Mouse (Mus musculus): ENCODE measurements around the gene Adrb1. TPM values are rescaled to one million over a fixed set of nuclear protein-coding genes. Genes with fewer than 3 reads are reported as not detected.
A peak's percentile ranks its signal among the peaks of the same experiment; 100 is the strongest.

Gene Adrb1
- 1.0 and 1.3 TPM in 2 replicates for polyA plus RNA-seq (2015; fragmentation: Nextera tagmentation; extraction: Ambion mirVana)

GRCm38 (mm10) chr19:56721387-56722211 lies at the start of gene Adrb1:
Adrb1 (plus strand) TSS chr19:56722199.
- Histone ChIP-seq H3K9me3 (replicated peaks; ENCODE audit: control insufficient read depth, low read length, poor library complexity, severe bottlenecking) (no peaks in the 10 kb centered on the region), H3K27ac (ENCODE audit: low read length) (peak within 1 kb of the TSS; percentile 54; the same call in 1 of the 2 replicates), H3K4me2 (ENCODE audit: low read length) (peak within 1 kb of the TSS; percentile 92), H3K27me3 (ENCODE audit: control insufficient read depth, insufficient read depth, low read depth, low read length) (peaks cover 32% of the 10 kb centered on the region), H3K4me3 (ENCODE audit: low read depth, low read length) (peak within 1 kb of the TSS; percentile 58), H3K4me1 (ENCODE audit: control insufficient read depth, insufficient read depth, low read length) (peaks cover 25% of the 10 kb centered on the region), H3K9ac (ENCODE audit: low read depth, low read length) (peak within 1 kb of the TSS; percentile 73), H3K36me3 (ENCODE audit: control insufficient read depth, insufficient read depth, low read length) (no peaks in the 10 kb centered on the region)
- WGBS: under 1% methylated on average over 22 of the region's 63 CpGs
- ATAC-seq: peak; percentile 74

DNA sequence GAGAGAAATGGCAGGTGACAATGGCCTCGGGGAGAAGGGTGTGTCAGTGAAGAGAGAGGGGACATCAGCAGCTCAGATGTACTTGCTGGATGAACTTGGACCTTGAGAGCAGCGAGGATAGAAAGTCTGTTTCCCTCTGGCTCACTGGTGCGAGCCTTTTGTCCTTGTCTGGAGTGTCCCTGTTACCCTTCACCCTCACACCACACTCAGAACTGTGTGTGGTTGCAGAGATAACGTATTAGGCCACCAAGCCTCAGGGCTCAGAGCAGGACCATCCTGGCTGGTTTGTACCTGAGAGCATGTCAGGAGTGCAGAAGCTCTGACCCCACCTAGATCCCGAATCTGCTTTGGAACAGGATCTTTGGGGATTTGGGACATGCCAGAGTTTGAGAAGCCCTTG lies 46.3 kb upstream of the Adrb1 start:
- Histone ChIP-seq H3K4me3 (ENCODE audit: low read depth, low read length) (no peak overlapping the region), H3K27me3 (ENCODE audit: control insufficient read depth, insufficient read depth, low read depth, low read length) (no peaks in the 10 kb centered on the region), H3K27ac (ENCODE audit: low read length) (no peak overlapping the region), H3K4me2 (ENCODE audit: low read length) (no peak overlapping the region), H3K9ac (ENCODE audit: low read depth, low read length) (no peak overlapping the region), H3K36me3 (ENCODE audit: control insufficient read depth, insufficient read depth, low read length) (no peaks in the 10 kb centered on the region), H3K4me1 (ENCODE audit: control insufficient read depth, insufficient read depth, low read length) (no peaks in the 10 kb centered on the region), H3K9me3 (replicated peaks; ENCODE audit: control insufficient read depth, low read length, poor library complexity, severe bottlenecking) (no peaks in the 10 kb centered on the region)
- 88% methylated on average over 5 of the region's 5 CpGs for WGBS
- ATAC-seq: no peak

DNA sequence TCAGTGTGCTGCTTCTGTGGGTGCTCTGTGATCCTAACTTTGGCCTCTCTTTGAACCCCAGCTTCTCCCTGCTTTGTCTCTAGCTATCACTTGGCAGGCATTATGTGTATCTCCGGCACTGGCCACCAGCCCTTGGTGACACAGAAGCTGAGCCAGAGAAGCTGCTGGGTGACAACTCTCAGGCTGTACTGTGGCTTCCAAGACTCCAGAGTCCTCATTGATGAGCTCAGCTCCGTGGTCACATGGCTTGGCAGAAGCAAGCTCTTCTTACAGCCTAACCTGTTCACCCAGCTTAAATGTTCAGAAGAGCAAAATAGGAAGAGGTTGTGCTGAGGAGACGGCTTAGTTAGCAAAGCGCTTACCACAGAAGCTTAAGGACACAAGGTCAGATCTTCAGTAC lies 45.5 kb upstream of the Adrb1 start:
- Histone ChIP-seq H3K4me3 (ENCODE audit: low read depth, low read length) (no peak overlapping the region), H3K27me3 (ENCODE audit: control insufficient read depth, insufficient read depth, low read depth, low read length) (no peaks in the 10 kb centered on the region), H3K36me3 (ENCODE audit: control insufficient read depth, insufficient read depth, low read length) (no peaks in the 10 kb centered on the region), H3K4me1 (ENCODE audit: control insufficient read depth, insufficient read depth, low read length) (no peaks in the 10 kb centered on the region), H3K9ac (ENCODE audit: low read depth, low read length) (no peak overlapping the region), H3K4me2 (ENCODE audit: low read length) (no peak overlapping the region), H3K27ac (ENCODE audit: low read length) (no peak overlapping the region), H3K9me3 (replicated peaks; ENCODE audit: control insufficient read depth, low read length, poor library complexity, severe bottlenecking) (no peaks in the 10 kb centered on the region)
- WGBS: 91% methylated on average over 4 of the region's 4 CpGs
- ATAC-seq: no peak

GRCm38 (mm10) chr19:56677611-56678010 lies 44.4 kb upstream of the Adrb1 start:
- Histone ChIP-seq H3K27me3 (ENCODE audit: control insufficient read depth, insufficient read depth, low read depth, low read length) (no peaks in the 10 kb centered on the region), H3K36me3 (ENCODE audit: control insufficient read depth, insufficient read depth, low read length) (no peaks in the 10 kb centered on the region), H3K4me2 (ENCODE audit: low read length) (no peak overlapping the region), H3K27ac (ENCODE audit: low read length) (no peak overlapping the region), H3K4me3 (ENCODE audit: low read depth, low read length) (no peak overlapping the region), H3K4me1 (ENCODE audit: control insufficient read depth, insufficient read depth, low read length) (no peaks in the 10 kb centered on the region), H3K9me3 (replicated peaks; ENCODE audit: control insufficient read depth, low read length, poor library complexity, severe bottlenecking) (no peaks in the 10 kb centered on the region), H3K9ac (ENCODE audit: low read depth, low read length) (no peak overlapping the region)
- 64% methylated on average over 8 of the region's 8 CpGs for WGBS
- ATAC-seq: no peak

GRCm38 (mm10) chr19:56678516-56678915 lies 43.5 kb upstream of the Adrb1 start:
- Histone ChIP-seq H3K4me1 (ENCODE audit: control insufficient read depth, insufficient read depth, low read length) (no peaks in the 10 kb centered on the region), H3K4me2 (ENCODE audit: low read length) (no peak overlapping the region), H3K27me3 (ENCODE audit: control insufficient read depth, insufficient read depth, low read depth, low read length) (no peaks in the 10 kb centered on the region), H3K36me3 (ENCODE audit: control insufficient read depth, insufficient read depth, low read length) (no peaks in the 10 kb centered on the region), H3K9me3 (replicated peaks; ENCODE audit: control insufficient read depth, low read length, poor library complexity, severe bottlenecking) (no peaks in the 10 kb centered on the region), H3K27ac (ENCODE audit: low read length) (no peak overlapping the region), H3K9ac (ENCODE audit: low read depth, low read length) (no peak overlapping the region), H3K4me3 (ENCODE audit: low read depth, low read length) (no peak overlapping the region)
- ATAC-seq: no peak
- 93% methylated on average over 9 of the region's 9 CpGs for WGBS

- Histone ChIP-seq H3K36me3 (ENCODE audit: control insufficient read depth, insufficient read depth, low read length) (no peaks in the 10 kb centered on the region), H3K27me3 (ENCODE audit: control insufficient read depth, insufficient read depth, low read depth, low read length) (no peaks in the 10 kb centered on the region), H3K4me2 (ENCODE audit: low read length) (no peak overlapping the region), H3K27ac (ENCODE audit: low read length) (no peak overlapping the region), H3K4me3 (ENCODE audit: low read depth, low read length) (no peak overlapping the region), H3K9me3 (replicated peaks; ENCODE audit: control insufficient read depth, low read length, poor library complexity, severe bottlenecking) (no peaks in the 10 kb centered on the region), H3K4me1 (ENCODE audit: control insufficient read depth, insufficient read depth, low read length) (no peaks in the 10 kb centered on the region), H3K9ac (ENCODE audit: low read depth, low read length) (no peak overlapping the region)
- no peak for ATAC-seq
- WGBS: 87% methylated on average over 18 of the region's 18 CpGs
Measured at GRCm38 (mm10) chr19:56679213-56679965, 42.6 kb upstream of the Adrb1 start.

- no peaks in the 10 kb centered on the region for H3K36me3 ChIP-seq (ENCODE audit: control insufficient read depth, insufficient read depth, low read length)
- H3K9ac ChIP-seq (ENCODE audit: low read depth, low read length): no peak overlapping the region
- 92% methylated on average over 7 of the region's 7 CpGs for whole genome bisulfite sequencing
- H3K4me2 ChIP-seq (ENCODE audit: low read length): no peak overlapping the region
- no peak overlapping the region for H3K4me3 ChIP-seq (ENCODE audit: low read depth, low read length)
- no peaks in the 10 kb centered on the region for H3K4me1 ChIP-seq (ENCODE audit: control insufficient read depth, insufficient read depth, low read length)
- H3K27ac ChIP-seq (ENCODE audit: low read length): no peak overlapping the region
- ATAC-seq: no peak
- no peaks in the 10 kb centered on the region for H3K27me3 ChIP-seq (ENCODE audit: control insufficient read depth, insufficient read depth, low read depth, low read length)
- H3K9me3 ChIP-seq (replicated peaks; ENCODE audit: control insufficient read depth, low read length, poor library complexity, severe bottlenecking): no peaks in the 10 kb centered on the region
Measured at GRCm38 (mm10) chr19:56679992-56680391, 42.0 kb upstream of the Adrb1 start.

DNA sequence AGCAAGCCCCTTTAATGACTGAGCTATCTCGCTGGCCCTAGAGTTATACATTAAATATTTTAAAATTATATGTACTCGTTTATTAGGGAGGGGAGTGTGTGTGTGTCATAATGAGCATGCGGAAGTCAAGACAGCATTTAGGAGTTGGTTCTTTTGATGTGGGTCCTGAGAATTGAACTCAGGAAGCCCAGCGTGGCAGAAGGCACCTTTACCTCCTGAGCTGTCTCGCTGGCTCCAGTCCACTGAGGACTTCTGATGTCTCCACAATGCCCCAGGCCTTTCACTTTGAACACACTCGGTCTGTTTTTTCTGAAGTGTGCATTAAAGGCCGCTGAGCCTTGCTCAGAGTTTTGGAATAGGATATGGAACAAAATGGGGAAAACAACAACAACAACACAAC lies 39.7 kb upstream of the Adrb1 start:
- WGBS: 84% methylated on average over 7 of the region's 7 CpGs
- H3K36me3 ChIP-seq (ENCODE audit: control insufficient read depth, insufficient read depth, low read length): no peaks in the 10 kb centered on the region
- H3K4me2 ChIP-seq (ENCODE audit: low read length): no peak overlapping the region
- H3K27me3 ChIP-seq (ENCODE audit: control insufficient read depth, insufficient read depth, low read depth, low read length): no peaks in the 10 kb centered on the region
- H3K9me3 ChIP-seq (replicated peaks; ENCODE audit: control insufficient read depth, low read length, poor library complexity, severe bottlenecking): no peaks in the 10 kb centered on the region
- H3K9ac ChIP-seq (ENCODE audit: low read depth, low read length): no peak overlapping the region
- H3K4me1 ChIP-seq (ENCODE audit: control insufficient read depth, insufficient read depth, low read length): no peaks in the 10 kb centered on the region
- no peak overlapping the region for H3K27ac ChIP-seq (ENCODE audit: low read length)
- no peak overlapping the region for H3K4me3 ChIP-seq (ENCODE audit: low read depth, low read length)
- ATAC-seq: no peak

DNA sequence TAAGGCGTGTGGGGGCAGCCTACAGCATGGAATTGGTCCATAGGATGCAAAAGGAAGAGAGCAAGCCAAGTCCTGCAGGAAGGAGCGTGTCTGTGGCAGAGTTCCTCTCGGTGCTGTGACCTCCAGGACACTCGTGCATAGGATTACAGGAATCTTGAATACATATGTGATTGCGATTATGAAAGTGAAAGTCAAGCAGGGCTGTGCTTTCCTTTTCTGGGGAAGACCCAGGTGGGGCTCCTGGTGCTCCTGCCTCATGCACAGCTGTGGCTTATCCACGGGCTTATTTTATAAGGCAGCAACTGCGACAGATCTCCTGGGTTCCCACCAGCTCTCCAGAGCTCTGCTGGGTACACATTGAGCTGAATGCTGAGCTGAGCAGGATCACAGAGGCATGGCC lies 39.2 kb upstream of the Adrb1 start:
- Histone ChIP-seq H3K4me1 (ENCODE audit: control insufficient read depth, insufficient read depth, low read length) (no peaks in the 10 kb centered on the region), H3K9me3 (replicated peaks; ENCODE audit: control insufficient read depth, low read length, poor library complexity, severe bottlenecking) (no peaks in the 10 kb centered on the region), H3K27ac (ENCODE audit: low read length) (no peak overlapping the region), H3K4me3 (ENCODE audit: low read depth, low read length) (no peak overlapping the region), H3K9ac (ENCODE audit: low read depth, low read length) (no peak overlapping the region), H3K36me3 (ENCODE audit: control insufficient read depth, insufficient read depth, low read length) (no peaks in the 10 kb centered on the region), H3K27me3 (ENCODE audit: control insufficient read depth, insufficient read depth, low read depth, low read length) (no peaks in the 10 kb centered on the region), H3K4me2 (ENCODE audit: low read length) (no peak overlapping the region)
- no peak for ATAC-seq
- 86% methylated on average over 7 of the region's 7 CpGs for WGBS

Data from midbrain, embryonic 16.5 days (tissue).